Mouse (Mus musculus) layer of hippocampus, adult 11-12 months (tissue): Measurements from ENCODE around the gene Ddi2.
A peak's percentile ranks its signal among the peaks of the same experiment; 100 is the strongest.

Source experiments
- DNase-seq: peaks from one replicate; pipeline ENCODE4 v3.0.0; 2022; ENCODE audit warnings: low spot score

Ddi2 gene

GRCm38 (mm10) chr4:141688505-141688904 lies 34.7 kb downstream of the Ddi2 start:
- DNase-seq, result no peak

- no peak for DNase-seq
Observed at GRCm38 (mm10) chr4:141686525-141686924, 36.7 kb downstream of the Ddi2 start.

- no peak for DNase-seq
Observed at GRCm38 (mm10) chr4:141686093-141686492, 37.1 kb downstream of the Ddi2 start.

- no peak for DNase-seq
Observed at GRCm38 (mm10) chr4:141685499-141685898, 37.7 kb downstream of the Ddi2 start, which contains the start of gene Rsc1a1. Gene Rsc1a1, minus strand, starts transcription at chr4:141685599.

- no peak for DNase-seq
Observed at GRCm38 (mm10) chr4:141682706-141683230, 40.5 kb downstream of the Ddi2 start.

GRCm38 (mm10) chr4:141681767-141682166 lies 41.5 kb downstream of the Ddi2 start:
- no peak for DNase-seq

GRCm38 (mm10) chr4:141680892-141681291 lies 42.3 kb downstream of the Ddi2 start:
- no peak for DNase-seq

- no peak for DNase-seq
Observed at GRCm38 (mm10) chr4:141679016-141679415, 44.2 kb downstream of the Ddi2 start.

GRCm38 (mm10) chr4:141676462-141676979 lies 46.7 kb downstream of the Ddi2 start:
- DNase-seq, result no peak

- no peak for DNase-seq
Observed at GRCm38 (mm10) chr4:141672325-141672724, 50.9 kb downstream of the Ddi2 start.

- no peak for DNase-seq
Observed at GRCm38 (mm10) chr4:141671389-141671788, 51.8 kb downstream of the Ddi2 start.

GRCm38 (mm10) chr4:141669898-141670712 lies 53.1 kb downstream of the Ddi2 start:
- peak; percentile 53 for DNase-seq

GRCm38 (mm10) chr4:141664799-141665198 lies 58.4 kb downstream of the Ddi2 start, which contains the start of gene Plekhm2:
Gene Plekhm2, minus strand, starts transcription at chr4:141664899.
- DNase-seq, result no peak

- peak; percentile 70 for DNase-seq
Observed at GRCm38 (mm10) chr4:141664011-141664745, 59.0 kb downstream of the Ddi2 start.

GRCm38 (mm10) chr4:141663122-141663931 lies 59.9 kb downstream of the Ddi2 start:
- no peak for DNase-seq

- DNase-seq, result no peak
Observed at GRCm38 (mm10) chr4:141660884-141661283, 62.3 kb downstream of the Ddi2 start.

- no peak for DNase-seq
Observed at GRCm38 (mm10) chr4:141659739-141660138, 63.5 kb downstream of the Ddi2 start.

- no peak for DNase-seq
Observed at GRCm38 (mm10) chr4:141658846-141659484, 64.3 kb downstream of the Ddi2 start.

- no peak for DNase-seq
Observed at GRCm38 (mm10) chr4:141656932-141657331, 66.3 kb downstream of the Ddi2 start.

GRCm38 (mm10) chr4:141655908-141656608 lies 67.2 kb downstream of the Ddi2 start:
- peak; percentile 45 for DNase-seq

GRCm38 (mm10) chr4:141654509-141654908 lies 68.7 kb downstream of the Ddi2 start:
- DNase-seq, result no peak
